Mouse (Mus musculus) MEL (cell line): ENCODE results near the gene Ppcs. TPM values are rescaled to one million over a fixed set of nuclear protein-coding genes. Genes with fewer than 3 reads are reported as not detected.

ENCODE experiments used
- DNase-seq: peaks from one replicate; pipeline ENCODE4 v3.0.0; 2011; ENCODE audit warnings: low read depth, low spot score
- H3K27ac ChIP-seq: 2 replicates; pipeline ENCODE4 v1.5.1; 2012; ENCODE audit warnings: low read depth, mild to moderate bottlenecking, control low read depth, low read length, moderate library complexity; ENCODE audit not compliant: control insufficient read depth
- H3K27me3 ChIP-seq, 2 experiments: fragments of 150-350 bp in 1 of 2; sonication (generic) in 1 of 2; 2 replicates each; pipeline ENCODE4 v1.6.1; 2012; ENCODE audit warnings: low read length in 2 of 2, mild to moderate bottlenecking in 2 of 2, improper control_type of control experiment in 1 of 2, moderate library complexity in 1 of 2; ENCODE audit not compliant: insufficient read depth in 2 of 2, control insufficient read depth in 1 of 2
- H3K36me3 ChIP-seq, 2 experiments: 2 replicates each; pipeline ENCODE4 v1.6.1; 2012 to 2014; ENCODE audit warnings: low read length in 2 of 2, improper control_type of control experiment in 1 of 2, inconsistent platforms in 1 of 2, mild to moderate bottlenecking in 1 of 2; ENCODE audit not compliant: insufficient read depth in 2 of 2, control insufficient read depth in 1 of 2
- H3K4me1 ChIP-seq, 2 experiments: fragments of 150-350 bp in 1 of 2; sonication (generic) in 1 of 2; 2 replicates each; pipeline ENCODE4 v1.6.1; 2012; ENCODE audit warnings: low read length in 2 of 2, improper control_type of control experiment in 1 of 2, mild to moderate bottlenecking in 1 of 2; ENCODE audit not compliant: insufficient read depth in 2 of 2, control insufficient read depth in 1 of 2
- H3K4me3 ChIP-seq, 2 experiments: fragments of 150-350 bp in 1 of 2; sonication (generic) in 1 of 2; 2 replicates each; pipeline ENCODE4 v1.5.1; 2012; ENCODE audit warnings: low read depth in 2 of 2, low read length in 2 of 2, mild to moderate bottlenecking in 2 of 2, moderate library complexity in 2 of 2, control low read depth in 1 of 2, improper control_type of control experiment in 1 of 2; ENCODE audit not compliant: control insufficient read depth in 1 of 2, insufficient read depth in 1 of 2
- H3K79me2 ChIP-seq: 2 replicates; pipeline ENCODE4 v1.6.1; 2012; ENCODE audit warnings: mild to moderate bottlenecking, low read length, moderate library complexity; ENCODE audit not compliant: control insufficient read depth, poor library complexity, insufficient read depth
- H3K9ac ChIP-seq: 2 replicates; pipeline ENCODE4 v1.6.1; 2012; ENCODE audit warnings: low read depth, mild to moderate bottlenecking, control low read depth, low read length, moderate library complexity; ENCODE audit not compliant: control insufficient read depth, poor library complexity, severe bottlenecking
- H3K9me3 ChIP-seq: fragments of 150-350 bp; sonication (generic); replicated peaks from 2 replicates; pipeline ENCODE4 v1.6.1; 2012; ENCODE audit warnings: mild to moderate bottlenecking, low read length, improper control_type of control experiment, moderate library complexity; ENCODE audit not compliant: insufficient read depth
- BHLHE40 ChIP-seq: IDR thresholded peaks from 2 replicates; pipeline ENCODE4 v1.6.1; 2012; ENCODE audit warnings: low read depth, mild to moderate bottlenecking, inconsistent platforms, low read length, improper control_type of control experiment, borderline replicate concordance
- CTCF ChIP-seq, 3 experiments: IDR thresholded peaks in 2 of 3; conservative IDR thresholded peaks in 1 of 3; 2 replicates each; pipeline ENCODE4 v1.5.1; 2011 to 2012; ENCODE audit warnings: low read length in 3 of 3, low read depth in 2 of 3, mild to moderate bottlenecking in 2 of 3, improper control_type of control experiment in 1 of 3, inconsistent platforms in 1 of 3, mixed read lengths in 1 of 3, moderate library complexity in 1 of 3; ENCODE audit not compliant: control insufficient read depth in 1 of 3, insufficient read depth in 1 of 3, poor library complexity in 1 of 3, severe bottlenecking in 1 of 3
- ELF1 ChIP-seq: IDR thresholded peaks from 2 replicates; pipeline ENCODE4 v1.6.1; 2014; ENCODE audit warnings: low read depth, mild to moderate bottlenecking, inconsistent platforms, low read length, improper control_type of control experiment, moderate library complexity
- EP300 ChIP-seq, 2 experiments: IDR thresholded peaks; 2 replicates each; pipeline ENCODE4 v1.6.1; 2011; ENCODE audit warnings: improper control_type of control experiment in 2 of 2, low read length in 2 of 2, low read depth in 1 of 2, mild to moderate bottlenecking in 1 of 2
- GABPA ChIP-seq: IDR thresholded peaks from 2 replicates; pipeline ENCODE4 v1.6.1; 2012; ENCODE audit warnings: low read depth, mild to moderate bottlenecking, inconsistent platforms, low read length, improper control_type of control experiment, moderate library complexity
- GATA1 ChIP-seq: IDR thresholded peaks from 2 replicates; pipeline ENCODE4 v1.6.1; 2011; ENCODE audit warnings: low read depth, low read length, improper control_type of control experiment
- JUND ChIP-seq: IDR thresholded peaks from 2 replicates; pipeline ENCODE4 v1.6.1; 2011; ENCODE audit warnings: low read depth, mild to moderate bottlenecking, improper control_type of control experiment, low read length
- MAFK ChIP-seq: IDR thresholded peaks from 2 replicates; pipeline ENCODE4 v1.6.1; 2011; ENCODE audit warnings: low read depth, mild to moderate bottlenecking, low read length, improper control_type of control experiment, borderline replicate concordance
- MAZ ChIP-seq: IDR thresholded peaks from 2 replicates; pipeline ENCODE4 v1.6.1; 2012; ENCODE audit warnings: low read depth, mild to moderate bottlenecking, inconsistent platforms, low read length, improper control_type of control experiment
- MXI1 ChIP-seq: IDR thresholded peaks from 2 replicates; pipeline ENCODE4 v1.6.1; 2011; ENCODE audit warnings: mild to moderate bottlenecking, low read depth, low read length, improper control_type of control experiment
- MYB ChIP-seq: IDR thresholded peaks from 2 replicates; pipeline ENCODE4 v1.6.1; 2011; ENCODE audit warnings: mild to moderate bottlenecking, low read depth, low read length, improper control_type of control experiment
- POLR2AphosphoS2 ChIP-seq: IDR thresholded peaks from 2 replicates; pipeline ENCODE4 v1.6.1; 2011; ENCODE audit warnings: low read length, improper control_type of control experiment
- POLR2AphosphoS5 ChIP-seq: IDR thresholded peaks from 2 replicates; pipeline ENCODE4 v1.6.1; 2012; ENCODE audit warnings: low read depth, borderline replicate concordance, mild to moderate bottlenecking, inconsistent platforms, low read length, moderate library complexity, mixed read lengths
- RAD21 ChIP-seq: IDR thresholded peaks from 2 replicates; pipeline ENCODE4 v1.6.1; 2011; ENCODE audit warnings: mild to moderate bottlenecking, low read depth, low read length, improper control_type of control experiment
- SMC3 ChIP-seq: IDR thresholded peaks from 2 replicates; pipeline ENCODE4 v1.6.1; 2011; ENCODE audit warnings: low read depth, low read length, improper control_type of control experiment
- TBP ChIP-seq: IDR thresholded peaks from 2 replicates; pipeline ENCODE4 v1.8.0; 2011; ENCODE audit warnings: low read depth, low read length, improper control_type of control experiment
- TCF12 ChIP-seq: IDR thresholded peaks from 2 replicates; pipeline ENCODE4 v1.6.1; 2014; ENCODE audit warnings: low read depth, mild to moderate bottlenecking, inconsistent platforms, low read length, improper control_type of control experiment, moderate library complexity
- USF1 ChIP-seq: IDR thresholded peaks from 2 replicates; pipeline ENCODE4 v1.6.1; 2014; ENCODE audit warnings: low read depth, mild to moderate bottlenecking, inconsistent platforms, low read length, improper control_type of control experiment, moderate library complexity
- USF2 ChIP-seq, 2 experiments: IDR thresholded peaks; 2 replicates each; pipeline ENCODE4 v1.6.1; 2011 to 2012; ENCODE audit warnings: improper control_type of control experiment in 2 of 2, low read length in 2 of 2, borderline replicate concordance in 1 of 2, inconsistent platforms in 1 of 2, low read depth in 1 of 2, mild to moderate bottlenecking in 1 of 2; ENCODE audit not compliant: insufficient read depth in 1 of 2
- ZC3H11A ChIP-seq: IDR thresholded peaks from 2 replicates; pipeline ENCODE4 v1.6.1; 2012; ENCODE audit warnings: low read depth, mild to moderate bottlenecking, inconsistent platforms, low read length, improper control_type of control experiment
- ZKSCAN1 ChIP-seq: IDR thresholded peaks from 2 replicates; pipeline ENCODE4 v1.6.1; 2012; ENCODE audit warnings: low read depth, mild to moderate bottlenecking, inconsistent platforms, low read length, improper control_type of control experiment, moderate library complexity
- ZMIZ1 ChIP-seq: IDR thresholded peaks from 2 replicates; pipeline ENCODE4 v1.6.1; 2012; ENCODE audit warnings: low read depth, mild to moderate bottlenecking, inconsistent platforms, low read length, improper control_type of control experiment, moderate library complexity
- polyA plus RNA-seq, 2 experiments: library from polyadenylated mRNA; stranded (reverse) in 1 of 2; unstranded in 1 of 2; fragments of >175 nt in 1 of 2; fragments of >200 nt in 1 of 2; gene quantifications; 2 replicates each; pipeline versions ENCODE4 v1.2.1 to v1.2.4; 2012; ENCODE audit warnings: low replicate concordance in 2 of 2, low read depth in 1 of 2; ENCODE audit not compliant: insufficient read length in 2 of 2, insufficient read depth in 1 of 2, missing spikeins in 1 of 2
- total RNA-seq: library from RNA; depleted of rRNA; stranded (reverse); fragments of 300-350 nt; gene quantifications from 2 replicates; pipeline ENCODE4 v1.2.3, GENCODE M21; 2012

Gene Ppcs
- total and polyA plus RNA-seq, 3 experiments, result 7.4 to 8.4 TPM; not detected in 1

GRCm38 (mm10) chr4:119460728-119461141 is 38.5 kb upstream of the Ppcs start:
- Histone ChIP-seq H3K27me3 (peaks cover 0 to 2% of the 10 kb centered on the region in 2 experiments; a peak in 1 of 4 replicates), H3K4me3 (no peak overlapping the region), H3K36me3 (no peaks in the 10 kb centered on the region), H3K9me3 (no peaks in the 10 kb centered on the region), H3K79me2 (no peaks in the 10 kb centered on the region), H3K27ac (no peak overlapping the region), H3K9ac (no peak overlapping the region), H3K4me1 (no peaks in the 10 kb centered on the region)
- TF ChIP-seq POLR2AphosphoS5, result no peak
- no peak for TF ChIP-seq JUND
- TF ChIP-seq TCF12, result no peak
- TF ChIP-seq ZC3H11A, result no peak
- no peak for TF ChIP-seq BHLHE40
- no peak for TF ChIP-seq GABPA
- no peak for TF ChIP-seq MYB
- no peak for TF ChIP-seq TBP
- TF ChIP-seq USF1, result no peak
- no peak for TF ChIP-seq ZKSCAN1
- TF ChIP-seq GATA1, result no peak
- no peak for TF ChIP-seq POLR2AphosphoS2
- TF ChIP-seq MAZ, result no peak
- TF ChIP-seq ELF1, result no peak
- TF ChIP-seq MAFK, result no peak
- TF ChIP-seq USF2 (IDR thresholded peaks at IDR 0.05; ENCODE audit: borderline replicate concordance in 1 of 2, insufficient read depth in 1 of 2, low read depth in 1 of 2, low read length in 2 of 2), result no peak
- TF ChIP-seq MXI1, result no peak
- no peak for TF ChIP-seq RAD21
- TF ChIP-seq ZMIZ1, result no peak
- no peak for DNase-seq

DNA sequence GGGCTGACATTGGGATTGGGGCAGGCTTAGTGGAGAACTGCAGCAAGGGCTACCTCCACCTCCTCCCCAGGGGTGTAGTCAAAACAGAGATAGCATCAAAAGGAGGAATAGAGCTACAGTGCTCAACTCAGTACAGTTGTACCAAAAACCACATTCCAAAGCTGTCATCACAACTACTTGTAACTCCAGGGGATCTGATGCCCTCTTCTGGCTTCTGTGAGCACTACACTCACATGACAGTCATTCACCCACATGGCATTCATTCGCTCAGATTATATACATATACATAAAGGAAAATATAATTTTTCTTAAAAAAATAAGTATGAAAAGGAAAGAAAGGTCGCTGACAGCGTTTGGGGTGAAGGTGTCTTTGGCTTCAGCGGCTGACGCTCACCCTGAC is 38.1 kb upstream of the Ppcs start:
- peak; percentile 36 to 61 (median 61) for TF ChIP-seq CTCF (IDR thresholded peaks at IDR 0.05 in 2 of 3, conservative IDR thresholded peaks at IDR 0.05 in 1 of 3; ENCODE audit: control insufficient read depth in 1 of 3, insufficient read depth in 1 of 3, low read depth in 2 of 3, low read length in 3 of 3, poor library complexity in 1 of 3, severe bottlenecking in 1 of 3)
- TF ChIP-seq RAD21, result peak; percentile 54
- no peak for TF ChIP-seq GATA1
- TF ChIP-seq SMC3, result peak; percentile 57
- TF ChIP-seq ZC3H11A, result peak; percentile 34
- no peak for TF ChIP-seq EP300 (IDR thresholded peaks at IDR 0.05; ENCODE audit: low read depth in 1 of 2, low read length in 2 of 2)
- no peaks in the 10 kb centered on the region for H3K9me3 ChIP-seq
- peaks cover 0 to 2% of the 10 kb centered on the region in 2 experiments; a peak in 1 of 4 replicates for H3K27me3 ChIP-seq
- no peak overlapping the region for H3K9ac ChIP-seq
- no peaks in the 10 kb centered on the region for H3K4me1 ChIP-seq
- H3K36me3 ChIP-seq, result no peaks in the 10 kb centered on the region
- no peak overlapping the region for H3K4me3 ChIP-seq
- peak; percentile 47 for DNase-seq
- no peaks in the 10 kb centered on the region for H3K79me2 ChIP-seq
- H3K27ac ChIP-seq, result no peak overlapping the region
